Mouse (Mus musculus) gastrocnemius, adult 8-10 months (tissue): ENCODE data around the gene Lrfn4. TPM values are rescaled to one million over a fixed set of nuclear protein-coding genes. Genes with fewer than 3 reads are reported as not detected.
A peak's percentile ranks its signal among the peaks of the same experiment; 100 is the strongest.

ENCODE experiments used
- DNase-seq, 2 experiments: peaks; one replicate each; pipeline ENCODE4 v3.0.0; 2022; ENCODE audit warnings: low spot score in 2 of 2
- total RNA-seq, 4 experiments: library from RNA; stranded (reverse); gene quantifications; 2 replicates each; pipeline ENCODE4 v1.2.4; 2022

Lrfn4 gene
- total RNA-seq, result 1 to 10 TPM in 2 of 4 experiments, under 1 TPM in 2; 0.46 to 6.3 (median 1.1) TPM

DNA sequence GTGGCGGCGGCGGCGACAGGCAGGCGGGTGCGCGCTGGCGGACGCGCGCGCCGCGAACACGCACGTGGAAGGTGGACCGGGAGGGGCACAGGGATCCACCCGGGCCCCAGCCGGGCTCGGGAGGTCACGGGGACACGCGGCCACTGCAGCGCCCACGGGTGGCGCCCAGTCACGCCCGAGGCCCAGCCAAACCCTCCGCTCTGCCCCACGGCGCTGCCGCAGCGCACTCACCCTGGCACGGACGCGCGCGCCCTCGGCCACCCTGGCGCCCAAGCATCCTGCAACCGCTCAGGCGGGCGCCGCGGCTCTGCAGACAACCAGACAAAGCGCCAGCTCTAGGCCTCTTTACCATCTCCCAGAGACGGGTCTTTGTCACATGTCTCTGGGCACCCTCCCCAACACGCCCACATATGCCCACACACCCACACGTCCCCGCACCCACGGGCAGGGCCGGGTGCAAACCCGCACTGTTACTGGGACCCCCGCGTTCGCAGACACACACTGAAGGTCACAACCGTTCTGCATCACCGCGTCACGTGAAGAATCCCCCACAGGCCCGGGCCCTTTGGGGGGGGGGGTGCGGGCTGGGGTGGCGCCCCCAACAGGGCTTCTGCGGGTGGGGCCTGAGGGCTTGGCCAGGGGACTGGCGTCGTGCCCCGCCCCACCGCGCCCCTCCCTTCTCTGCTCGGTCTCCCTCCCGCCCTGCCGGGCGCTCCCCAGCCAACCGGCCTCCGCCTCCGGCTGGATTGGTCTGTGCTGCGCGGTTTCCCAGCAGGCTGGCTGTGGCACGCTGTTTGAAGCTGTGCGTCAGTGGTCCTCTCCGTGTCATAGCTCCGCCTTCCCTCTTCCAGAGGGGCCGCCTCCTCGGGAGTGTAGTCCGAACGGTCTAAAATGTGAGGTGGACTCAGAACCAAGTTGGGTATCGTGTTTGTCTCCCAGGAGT is at the start of gene Lrfn4:
Gene Lrfn4 (minus strand): TSS at position 517 of the 943 bp plus-strand sequence.
- peak; percentile 56 to 76 for DNase-seq

- no peak for DNase-seq
Measured at GRCm38 (mm10) chr19:4658156-4658555, 42.7 kb upstream of the Lrfn4 start.

DNA sequence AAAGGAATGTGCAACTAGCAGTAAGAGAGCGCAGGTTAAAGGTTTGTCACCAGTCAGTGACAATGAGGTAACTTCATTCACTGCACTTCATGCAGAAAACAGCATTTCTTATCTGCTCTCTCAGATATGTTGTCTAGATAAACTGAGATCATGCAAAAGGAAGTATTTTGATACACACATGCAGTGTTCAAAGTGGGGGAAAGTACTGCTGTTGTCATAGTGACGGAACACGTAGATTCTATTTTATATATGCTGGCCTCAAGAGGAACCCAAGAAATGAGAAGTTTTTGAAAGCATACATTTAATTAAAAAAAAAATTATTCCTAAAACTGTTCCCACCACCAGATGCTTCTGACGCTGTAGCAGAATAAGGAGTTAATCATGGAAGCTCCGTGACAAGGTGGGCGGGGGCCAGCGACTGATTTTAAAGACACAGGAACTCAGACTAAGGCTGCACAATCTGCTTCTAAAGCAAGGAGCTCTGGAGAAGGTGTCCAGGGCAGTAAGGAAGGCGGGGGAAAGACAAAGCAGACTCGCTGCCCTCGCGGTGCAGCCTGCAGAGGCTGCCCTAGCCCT is 31.5 kb upstream of the Lrfn4 start:
- DNase-seq, result no peak

- DNase-seq, result no peak
Measured at GRCm38 (mm10) chr19:4644271-4644670, 28.8 kb upstream of the Lrfn4 start.

GRCm38 (mm10) chr19:4635986-4636385 is 20.5 kb upstream of the Lrfn4 start:
- no peak for DNase-seq

GRCm38 (mm10) chr19:4628819-4629218 is 13.4 kb upstream of the Lrfn4 start:
- DNase-seq, result no peak

- no peak for DNase-seq
Measured at GRCm38 (mm10) chr19:4625829-4626535, 10.5 kb upstream of the Lrfn4 start.

DNA sequence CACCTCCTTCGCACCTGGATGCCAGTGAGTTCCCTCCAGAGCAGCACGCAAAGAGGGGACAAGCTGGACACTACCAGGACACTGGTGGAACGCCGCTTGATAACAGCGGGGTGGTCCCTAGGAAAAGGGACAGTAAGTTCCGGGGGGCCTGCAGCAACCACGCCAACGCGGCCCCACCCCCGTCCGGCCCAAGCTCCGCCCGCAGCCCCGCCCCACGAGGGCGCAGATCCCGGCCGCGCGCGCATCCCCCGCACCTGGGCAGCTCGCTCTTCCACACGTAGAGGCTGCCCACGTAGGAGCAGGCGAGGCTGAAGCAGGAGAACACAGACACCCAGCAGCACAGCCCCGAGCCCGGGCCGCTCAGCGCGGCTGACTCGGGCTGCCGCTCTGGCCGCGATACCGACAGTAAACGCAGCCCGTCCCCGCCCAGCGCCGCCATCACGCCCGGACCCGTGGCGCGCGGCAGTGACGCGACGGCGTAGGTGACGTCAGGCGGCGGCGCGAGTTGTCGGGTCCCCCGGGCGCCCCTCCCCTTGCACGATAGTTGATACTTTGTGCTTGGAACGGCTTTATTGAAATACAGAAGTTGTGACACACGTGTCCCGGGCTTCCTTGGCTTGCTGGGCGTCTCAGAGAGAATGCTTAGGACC is 9.8 kb upstream of the Lrfn4 start, which contains the start of gene Rce1:
Gene Rce1 (minus strand): TSS at position 463 of the 650 bp plus-strand sequence.
- peak; percentile 80 to 83 for DNase-seq

DNA sequence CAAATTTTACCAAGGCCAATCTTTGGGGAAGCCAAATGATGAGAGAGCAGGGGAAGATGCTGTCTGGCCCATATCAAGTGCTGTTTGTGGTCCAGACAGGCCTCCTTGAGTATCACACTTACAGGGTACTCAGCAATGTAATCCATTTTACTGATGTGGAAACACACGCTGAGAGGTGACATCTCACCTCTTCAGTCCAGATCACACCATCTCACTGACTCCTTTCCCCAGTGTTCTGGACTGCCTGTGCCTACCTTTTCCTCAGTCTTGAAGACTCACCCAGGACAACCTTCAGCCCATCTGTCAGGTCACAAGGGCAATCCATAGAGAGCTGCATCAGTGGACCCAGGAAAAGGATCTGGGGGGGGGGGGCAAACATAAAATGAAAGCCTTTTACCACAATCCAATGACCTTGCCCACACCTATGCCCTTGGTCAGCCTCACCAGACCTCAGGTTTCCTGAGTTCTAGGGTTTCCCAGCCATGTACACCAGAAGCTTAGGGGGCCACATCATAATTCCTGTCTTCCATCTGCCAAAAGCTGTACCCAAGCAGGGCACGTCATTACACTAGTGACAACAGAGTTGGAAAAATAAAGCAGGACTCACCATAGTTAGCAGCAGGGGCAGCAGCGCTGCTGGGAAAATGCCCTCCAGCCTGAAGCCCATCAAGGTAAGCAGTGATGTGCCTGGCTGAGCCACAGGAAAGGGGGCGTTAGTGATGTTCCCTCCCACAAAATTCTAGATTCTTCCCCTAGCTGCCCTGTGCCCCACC is 9.1 kb upstream of the Lrfn4 start:
- DNase-seq, result no peak

GRCm38 (mm10) chr19:4624006-4624405 is 8.5 kb upstream of the Lrfn4 start:
- DNase-seq, result no peak

DNA sequence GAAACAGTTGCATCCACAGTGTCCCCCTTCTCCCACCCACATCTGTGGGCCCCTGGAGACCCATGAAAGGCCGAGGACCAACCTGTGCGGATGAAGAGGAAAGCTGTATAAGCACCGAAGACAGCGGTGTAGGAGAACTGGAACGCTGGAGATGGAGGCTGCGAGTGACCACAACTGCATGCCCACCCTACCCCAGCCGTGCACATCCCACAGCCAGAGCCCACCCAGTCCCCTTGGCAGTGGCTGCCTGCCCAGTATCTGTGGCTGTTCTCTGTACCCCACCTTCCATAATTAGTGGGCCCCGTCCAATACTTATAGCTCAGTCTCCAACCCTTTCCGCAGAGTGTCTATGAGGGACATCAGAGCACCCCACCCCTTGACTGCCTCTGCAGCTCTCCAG is 8.0 kb upstream of the Lrfn4 start:
- DNase-seq, result no peak

- no peak for DNase-seq
Measured at GRCm38 (mm10) chr19:4622780-4623179, 7.3 kb upstream of the Lrfn4 start.

DNA sequence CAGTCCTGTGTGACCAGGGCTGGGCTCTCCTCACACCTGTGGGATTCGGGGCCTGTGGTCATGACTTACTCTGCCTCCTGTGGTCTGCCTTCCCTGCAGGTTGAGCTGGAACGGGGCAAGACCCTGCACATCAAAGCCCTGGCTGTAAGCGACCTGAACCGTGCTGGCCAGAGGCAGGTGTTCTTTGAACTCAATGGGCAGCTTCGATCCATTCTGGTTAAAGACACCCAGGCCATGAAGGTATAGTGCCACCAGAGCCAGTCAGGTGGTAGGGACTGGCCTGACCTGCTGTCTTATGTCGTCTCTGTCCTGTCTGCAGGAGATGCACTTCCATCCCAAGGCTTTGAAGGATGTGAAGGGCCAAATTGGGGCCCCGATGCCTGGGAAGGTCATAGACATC is 5.3 kb upstream of the Lrfn4 start:
- no peak for DNase-seq

DNA sequence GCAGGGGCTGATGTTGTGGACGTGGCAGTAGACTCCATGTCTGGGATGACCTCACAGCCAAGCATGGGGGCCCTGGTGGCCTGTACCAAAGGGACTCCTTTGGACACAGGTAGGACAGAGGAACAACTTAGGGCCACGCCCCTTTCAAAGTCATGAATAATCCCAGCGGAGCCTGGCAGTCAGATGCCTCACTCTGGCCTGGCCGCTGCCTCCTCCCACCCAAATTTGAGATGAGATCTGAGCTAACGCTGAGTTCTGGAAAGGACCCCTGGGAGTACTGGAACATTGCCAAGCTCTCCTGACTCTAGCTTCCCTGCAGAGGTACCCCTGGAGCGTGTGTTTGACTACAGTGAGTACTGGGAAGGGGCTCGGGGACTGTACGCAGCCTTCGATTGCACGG is 4.0 kb upstream of the Lrfn4 start:
- DNase-seq, result no peak

DNA sequence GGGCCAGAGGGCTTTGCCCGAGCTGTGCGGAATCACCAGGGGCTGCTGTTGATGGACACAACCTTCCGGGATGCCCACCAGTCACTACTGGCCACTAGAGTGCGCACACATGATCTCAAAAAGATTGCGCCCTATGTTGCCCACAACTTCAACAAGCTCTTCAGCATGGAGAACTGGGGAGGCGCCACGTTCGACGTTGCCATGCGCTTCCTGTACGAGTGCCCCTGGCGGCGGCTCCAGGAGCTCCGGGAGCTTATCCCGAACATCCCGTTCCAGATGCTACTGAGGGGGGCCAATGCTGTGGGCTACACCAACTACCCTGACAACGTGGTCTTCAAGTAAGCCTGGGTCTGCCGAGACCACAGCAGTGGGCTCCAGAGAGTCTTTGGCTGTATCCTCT is 2.7 kb upstream of the Lrfn4 start:
- no peak for DNase-seq

- no peak for DNase-seq
Measured at GRCm38 (mm10) chr19:4616546-4616945, 1.1 kb upstream of the Lrfn4 start.

- no peak for DNase-seq
Measured at GRCm38 (mm10) chr19:4614305-4615150, 939 bp downstream of the Lrfn4 start.

DNA sequence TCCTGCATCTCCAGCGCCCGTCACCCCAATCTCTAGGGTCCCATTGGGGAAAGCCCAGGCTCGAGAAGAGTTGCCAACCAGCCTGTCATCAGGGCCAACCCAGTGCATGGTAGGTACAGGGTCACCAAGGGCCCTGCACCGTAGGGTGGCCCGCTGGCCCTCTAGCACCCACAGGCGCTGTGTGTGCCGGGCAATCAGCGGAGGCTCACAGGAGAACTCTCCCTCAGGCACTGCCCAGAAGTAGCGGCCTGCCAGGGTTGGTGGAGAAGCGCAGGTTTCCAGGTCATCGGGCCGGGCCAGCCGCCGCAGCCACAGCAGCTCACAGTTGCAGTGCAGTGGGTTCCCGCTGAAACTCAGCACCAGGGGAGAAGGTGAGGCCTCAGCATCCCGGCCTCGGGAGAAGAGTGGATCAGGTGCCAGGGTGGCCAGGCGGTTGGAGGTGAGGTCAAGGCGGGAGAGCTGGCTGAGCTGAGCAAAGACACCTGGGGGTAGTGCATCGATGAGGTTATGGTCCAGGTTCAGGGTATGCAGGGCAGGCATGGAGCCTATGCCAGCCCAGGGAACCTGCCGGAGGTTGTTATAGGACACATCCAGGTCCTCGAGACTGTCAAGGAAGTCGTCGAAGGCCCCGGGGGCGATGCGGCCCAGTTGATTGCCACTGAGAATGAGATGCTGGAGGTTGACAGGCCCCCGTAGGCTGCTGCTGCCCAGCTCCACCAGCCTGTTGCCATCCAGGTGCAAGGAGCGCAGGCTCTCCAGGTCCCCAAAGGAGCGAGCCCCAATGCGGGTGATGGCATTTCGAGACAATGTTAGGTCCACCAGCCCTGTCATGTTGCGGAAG is 1.8 kb downstream of the Lrfn4 start:
- DNase-seq, result no peak
